Mouse (Mus musculus) lung, postnatal 4 days (tissue): ENCODE measurements at regions not wholly inside any gene's neighbourhood (a gene's known extent, or its start where the extent isn't known, plus 50 kb on each side); places are given as distances from the start of the nearest gene placed in this dataset.
"Not testable (repeated sequence)": the region's sequence is repeated elsewhere in the genome, so short reads cannot be mapped to it uniquely, and the experiment has no call there.

ENCODE experiments used
- DNase-seq, 2 experiments: peaks; one replicate each; pipeline ENCODE4 v3.0.0; 2021

DNA sequence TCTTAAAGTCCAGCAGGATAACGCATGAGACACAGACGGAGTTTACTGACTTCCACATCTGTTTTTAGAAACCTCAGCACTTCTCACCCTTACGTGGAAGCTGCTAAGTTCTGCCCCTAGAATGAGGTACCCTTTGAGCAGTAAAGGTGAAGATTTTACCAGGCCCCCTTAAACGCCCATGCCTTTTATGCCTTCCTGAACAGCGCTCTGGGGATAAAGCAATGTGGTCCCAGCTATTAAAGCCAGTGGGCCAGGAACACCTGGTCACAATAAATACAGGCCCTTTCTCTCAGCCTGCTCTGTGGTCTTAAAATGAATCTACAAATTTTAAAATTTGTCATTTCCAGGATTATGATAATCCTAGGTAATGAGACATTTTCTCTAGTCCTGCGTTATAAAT lies 57.9 kb downstream of the Llph start:
- no peak for DNase-seq

DNA sequence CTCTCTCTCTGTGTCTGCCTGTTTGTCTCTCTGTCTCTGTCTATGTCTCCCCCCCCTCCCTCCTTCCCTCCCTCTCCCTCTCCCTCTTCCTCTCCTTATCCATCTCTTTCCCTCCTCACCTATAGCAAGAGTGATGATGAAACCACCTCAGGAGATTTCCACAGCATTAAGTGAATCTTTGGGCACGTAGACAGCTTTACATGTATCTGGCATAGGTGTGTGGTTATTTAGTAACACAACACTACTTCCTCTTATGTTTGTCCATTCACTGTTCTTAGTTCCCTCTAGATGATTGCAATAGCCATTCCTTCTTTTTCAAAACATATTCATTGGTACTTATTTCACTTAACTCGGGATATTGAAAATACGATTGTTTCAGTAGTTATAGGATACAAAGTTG lies 65.0 kb downstream of the Llph start:
- DNase-seq: no peak

DNA sequence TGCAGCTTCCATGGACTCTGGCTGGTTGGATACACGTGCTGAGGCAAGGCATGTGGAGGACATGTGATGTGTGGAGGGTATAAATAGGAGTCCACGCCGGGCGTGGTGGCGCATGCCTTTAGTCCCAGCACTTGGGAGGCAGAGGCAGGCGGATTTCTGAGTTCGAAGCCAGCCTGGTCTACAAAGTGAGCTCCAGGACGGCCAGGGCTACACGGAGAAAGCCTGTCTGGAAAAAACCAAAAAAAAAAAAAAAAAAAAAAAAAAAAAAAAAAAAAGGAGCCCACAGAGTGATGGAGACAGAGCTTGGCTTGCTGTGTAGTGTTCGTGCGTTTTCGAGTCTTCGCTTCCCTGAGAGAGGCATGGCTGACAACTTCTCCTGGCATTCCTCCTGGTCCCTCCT lies 66.5 kb downstream of the Llph start:
- DNase-seq: not testable (repeated sequence)

- DNase-seq: no peak
These were observed 67.6 kb downstream of the Llph start for GRCm38 (mm10) chr10:120294487-120294886.

DNA sequence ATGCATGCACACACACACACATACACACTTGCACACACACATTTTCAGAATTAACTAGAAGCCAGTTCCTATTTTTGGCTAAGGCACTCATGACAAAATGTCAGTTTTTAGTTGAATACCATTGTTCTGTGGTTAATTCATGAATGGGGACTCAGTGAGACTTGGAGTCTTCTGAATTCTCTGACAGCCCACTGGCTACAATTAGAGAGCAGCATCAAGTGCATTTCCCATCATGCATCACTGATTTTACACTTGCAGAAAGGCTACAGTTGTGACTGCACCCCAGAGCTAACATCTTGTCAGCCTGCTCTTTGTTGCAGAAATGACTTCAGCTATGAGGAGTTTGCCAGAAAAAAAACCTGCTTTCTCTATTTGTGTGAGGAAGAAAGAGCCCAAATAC lies 70.4 kb downstream of the Llph start:
- DNase-seq: no peak

- DNase-seq: no peak
These were observed 71.5 kb downstream of the Llph start for GRCm38 (mm10) chr10:120298293-120298927.

GRCm38 (mm10) chr10:120306010-120306409 lies 79.1 kb downstream of the Llph start:
- DNase-seq: peak in 1 of 2 experiments; percentile 69

DNA sequence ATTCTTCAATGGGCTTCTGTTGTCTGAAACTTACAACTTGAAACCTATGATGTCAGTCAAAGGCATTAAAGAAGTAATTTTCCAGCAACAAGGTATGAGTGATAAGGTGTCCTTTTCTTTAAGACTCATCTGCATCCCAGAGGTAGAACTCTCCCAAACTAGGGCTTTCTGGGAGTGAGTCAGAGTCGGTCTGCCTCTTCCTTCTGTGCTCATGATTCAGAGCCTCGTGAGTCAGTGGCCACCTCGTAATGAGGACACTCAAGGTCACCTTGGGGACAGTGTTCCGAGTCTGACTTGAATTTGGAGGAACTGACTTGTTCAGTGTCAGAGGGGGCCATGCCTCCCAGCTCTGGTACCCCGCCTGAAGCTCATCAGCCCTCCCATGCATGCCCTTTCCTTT lies 81.8 kb downstream of the Llph start:
- DNase-seq: no peak
